Mouse (Mus musculus) ES-E14 (cell line): Measurements from ENCODE around the gene Zmynd12. TPM values are rescaled to one million over a fixed set of nuclear protein-coding genes. Genes with fewer than 3 reads are reported as not detected.
A peak's percentile ranks its signal among the peaks of the same experiment; 100 is the strongest.

ENCODE experiments used
- DNase-seq: peaks from one replicate; pipeline ENCODE4 v3.0.0-alpha.2; 2013; ENCODE audit warnings: low read depth, low spot score
- H3K27ac ChIP-seq: 2 replicates; pipeline ENCODE4 v1.5.1; 2012; ENCODE audit warnings: low read depth, mild to moderate bottlenecking, low read length, moderate library complexity, mixed read lengths; ENCODE audit not compliant: poor library complexity, insufficient read depth, severe bottlenecking
- H3K36me3 ChIP-seq: 2 replicates; pipeline ENCODE4 v1.6.1; 2012; ENCODE audit warnings: mild to moderate bottlenecking, low read length, moderate library complexity, mixed read lengths; ENCODE audit not compliant: control insufficient read depth, poor library complexity, insufficient read depth, severe bottlenecking
- H3K4me1 ChIP-seq, 2 experiments: fragments of 150-350 bp in 1 of 2; sonication (generic) in 1 of 2; 2 replicates each; pipeline ENCODE4 v1.6.1; 2012; ENCODE audit warnings: low read length in 2 of 2, mild to moderate bottlenecking in 1 of 2, mixed read lengths in 1 of 2; ENCODE audit not compliant: control insufficient read depth in 2 of 2, insufficient read depth in 2 of 2, poor library complexity in 1 of 2
- H3K4me3 ChIP-seq, 2 experiments: fragments of 150-350 bp in 1 of 2; sonication (generic) in 1 of 2; 2 replicates each; pipeline ENCODE4 v1.5.1; 2012; ENCODE audit warnings: low read length in 2 of 2, low read depth in 1 of 2, mild to moderate bottlenecking in 1 of 2, mixed read lengths in 1 of 2; ENCODE audit not compliant: insufficient read depth in 1 of 2, poor library complexity in 1 of 2, severe bottlenecking in 1 of 2
- H3K9ac ChIP-seq: 2 replicates; pipeline ENCODE4 v1.6.1; 2012; ENCODE audit warnings: low read depth, mild to moderate bottlenecking, low read length, mixed read lengths; ENCODE audit not compliant: poor library complexity, insufficient read depth, severe bottlenecking
- H3K9me3 ChIP-seq: fragments of 150-350 bp; sonication (generic); 2 replicates; pipeline ENCODE4 v1.6.1; 2012; ENCODE audit warnings: low read depth, mild to moderate bottlenecking, low read length; ENCODE audit not compliant: control insufficient read depth, insufficient read depth
- CHD2 ChIP-seq: IDR thresholded peaks from 2 replicates; pipeline ENCODE4 v1.6.1; 2014; ENCODE audit warnings: mild to moderate bottlenecking, low read depth, low read length, inconsistent platforms
- HCFC1 ChIP-seq: IDR thresholded peaks from 2 replicates; pipeline ENCODE4 v1.6.1; 2012; ENCODE audit warnings: low read length, inconsistent platforms, borderline replicate concordance; ENCODE audit not compliant: insufficient read depth
- MAFK ChIP-seq: IDR thresholded peaks from 2 replicates; pipeline ENCODE4 v1.6.1; 2014; ENCODE audit warnings: mild to moderate bottlenecking, low read depth, low read length, inconsistent platforms; ENCODE audit not compliant: insufficient read depth
- ZC3H11A ChIP-seq: IDR thresholded peaks from 2 replicates; pipeline ENCODE4 v1.6.1; 2012; ENCODE audit warnings: low read depth, mild to moderate bottlenecking, inconsistent platforms, low read length, borderline replicate concordance
- ZNF384 ChIP-seq: IDR thresholded peaks from 2 replicates; pipeline ENCODE4 v1.6.1; 2012; ENCODE audit warnings: low read depth, low read length, inconsistent platforms
- in situ Hi-C, 2 experiments: fragments of 600-800 bp; cut with MboI; formaldehyde crosslinking; loops; one replicate each; pipeline ENCODE4 v1.15.1; 2025; ENCODE audit warnings: low sequenced_read_pairs in 2 of 2, inconsistent platforms in 1 of 2; ENCODE audit not compliant: unreplicated experiment in 2 of 2
- total RNA-seq: library from RNA; depleted of rRNA; stranded (reverse); fragments of 300-350 nt; gene quantifications from 2 replicates; pipeline ENCODE4 v1.2.3, GENCODE M21; 2012

Gene Zmynd12
- total RNA-seq, 1 experiment, result not detected

DNA sequence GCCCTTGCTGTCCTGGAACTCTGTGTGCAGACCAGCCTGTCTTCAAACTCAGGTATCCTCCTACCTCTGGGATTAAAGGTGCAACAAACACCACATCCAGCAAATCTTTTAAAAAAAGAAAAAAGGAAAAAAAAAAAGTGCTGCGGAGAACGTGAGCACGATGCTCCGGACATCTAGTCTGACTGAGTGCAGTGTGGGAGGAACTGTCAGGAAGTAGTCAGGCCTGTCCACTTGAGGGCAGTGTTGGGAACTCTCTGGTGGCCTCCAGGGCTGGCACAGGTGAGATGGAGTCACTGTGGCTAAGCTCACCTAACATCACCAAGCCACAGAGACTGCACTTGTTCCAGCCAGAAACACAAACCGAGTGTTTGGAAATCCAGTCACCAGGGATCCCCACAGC lies 8.1 kb downstream of the Zmynd12 start:
- in situ Hi-C loops, result no loop called here
- DNase-seq, result peak; percentile 26
- H3K9ac ChIP-seq, result no peak overlapping the region
- TF ChIP-seq ZC3H11A (peak; percentile 28; the same call in 1 of the 2 replicates), CHD2 (no peak), MAFK (no peak), ZNF384 (0 out of 2 replicates have a peak, but pooled peaks have one; percentile 27), HCFC1 (no peak)
- no peak overlapping the region for H3K4me3 ChIP-seq
- no peaks in the 10 kb centered on the region for H3K36me3 ChIP-seq
- H3K4me1 ChIP-seq, result no peaks in the 10 kb centered on the region
- H3K27ac ChIP-seq, result no peak overlapping the region
- no peaks in the 10 kb centered on the region for H3K9me3 ChIP-seq

DNA sequence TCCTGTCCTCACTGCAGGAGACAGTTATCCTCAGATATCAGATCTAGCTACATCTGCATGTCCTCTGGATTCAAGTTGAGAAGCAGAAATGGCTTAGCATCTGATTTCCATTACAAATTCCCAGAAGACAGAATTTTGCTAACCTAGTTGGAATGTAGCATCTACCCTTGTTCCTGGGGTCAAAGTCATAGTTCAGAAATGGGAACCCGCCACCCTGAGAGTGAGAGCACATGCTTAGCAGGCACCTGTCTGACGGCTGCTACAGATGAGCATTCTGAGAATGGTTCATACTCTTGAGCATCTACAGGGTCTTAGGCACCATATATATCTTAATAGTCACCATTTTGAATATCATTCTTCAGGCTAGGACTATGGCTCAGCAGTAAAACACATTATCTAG lies 15.3 kb downstream of the Zmynd12 start:
- no peaks in the 10 kb centered on the region for H3K9me3 ChIP-seq
- H3K4me3 ChIP-seq, result no peak overlapping the region
- H3K9ac ChIP-seq, result no peak overlapping the region
- H3K4me1 ChIP-seq, result peaks cover 3 to 8% of the 10 kb centered on the region in 2 experiments; a peak in 3 of 4 replicates
- no peak for DNase-seq
- in situ Hi-C loops, result no loop called here
- no peaks in the 10 kb centered on the region for H3K36me3 ChIP-seq
- no peak overlapping the region for H3K27ac ChIP-seq
- no peak for TF ChIP-seq ZNF384
- TF ChIP-seq ZC3H11A, result no peak
- no peak for TF ChIP-seq MAFK
- TF ChIP-seq HCFC1, result no peak
- no peak for TF ChIP-seq CHD2

DNA sequence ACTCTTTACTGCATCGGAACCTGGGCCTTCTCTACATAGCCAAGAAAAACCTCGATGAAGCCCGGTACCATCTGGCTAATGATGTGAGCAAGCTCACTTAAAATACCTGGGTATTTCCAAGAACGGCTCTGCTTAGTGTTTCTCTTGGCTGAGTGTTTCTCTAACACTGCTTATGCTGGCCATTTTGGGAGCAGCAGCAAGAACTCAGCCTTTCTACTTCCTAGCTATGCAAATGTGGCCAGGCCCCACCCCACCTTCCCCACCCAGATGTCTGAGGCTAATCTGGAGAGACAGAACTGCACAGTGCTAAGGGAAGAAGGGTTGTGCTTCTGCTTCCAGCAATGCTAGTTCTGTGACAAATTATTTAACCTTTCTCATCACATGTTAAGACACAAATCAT lies 19.2 kb downstream of the Zmynd12 start:
- Histone ChIP-seq H3K9ac (no peak overlapping the region; the same call in 1 of the 2 replicates), H3K4me1 (peaks cover 3 to 16% of the 10 kb centered on the region in 2 experiments; a peak in 3 of 4 replicates), H3K27ac (no peak overlapping the region), H3K4me3 (no peak overlapping the region), H3K9me3 (no peaks in the 10 kb centered on the region), H3K36me3 (no peaks in the 10 kb centered on the region)
- in situ Hi-C loops, result no loop called here
- peak; percentile 24 for DNase-seq
- TF ChIP-seq ZNF384 (no peak), CHD2 (no peak), HCFC1 (no peak), ZC3H11A (no peak), MAFK (no peak)

DNA sequence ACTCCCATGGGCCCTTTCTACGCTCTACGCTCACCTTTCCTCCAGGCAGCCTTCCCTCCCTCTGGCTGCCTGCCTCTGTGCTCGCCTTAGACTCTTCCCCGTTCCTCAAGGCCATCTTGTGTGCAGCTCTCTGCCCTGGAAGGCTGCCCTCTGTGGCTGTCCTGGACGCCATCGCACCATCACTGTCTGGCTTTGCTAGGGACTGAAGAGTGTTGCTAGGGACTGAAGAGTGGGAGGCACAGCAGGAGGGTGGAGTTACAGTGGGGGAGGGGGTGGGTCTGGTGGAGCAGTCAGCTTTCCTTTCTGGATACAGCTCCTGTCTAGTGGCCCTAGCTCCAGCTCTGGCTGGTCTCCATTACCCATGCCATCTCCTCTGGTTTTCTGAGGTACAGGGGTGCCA lies 19.9 kb downstream of the Zmynd12 start:
- H3K9ac ChIP-seq, result peak overlapping the region; percentile 48; the same call in 1 of the 2 replicates
- H3K9me3 ChIP-seq, result no peaks in the 10 kb centered on the region
- DNase-seq, result peak; percentile 54
- TF ChIP-seq ZC3H11A (no peak), ZNF384 (no peak), HCFC1 (no peak), CHD2 (no peak), MAFK (no peak)
- peaks cover 3 to 16% of the 10 kb centered on the region in 2 experiments; a peak in 3 of 4 replicates for H3K4me1 ChIP-seq
- H3K4me3 ChIP-seq, result peak overlapping the region; percentile 32 to 43; a peak in 3 of 4 replicates
- H3K27ac ChIP-seq, result peak overlapping the region; percentile 26; the same call in 1 of the 2 replicates
- in situ Hi-C loops, result no loop called here
- no peaks in the 10 kb centered on the region for H3K36me3 ChIP-seq
